Mouse (Mus musculus) fat pad, adult 2 months (tissue): ENCODE measurements around the gene Ubiad1.

Source experiments
- DNase-seq: peaks from one replicate; pipeline ENCODE4 v3.0.0-alpha.2; 2011; ENCODE audit warnings: low read depth, low spot score; ENCODE audit errors: extremely low read depth

The Ubiad1 gene

GRCm38 (mm10) chr4:148444250-148444967, at the start of gene Ubiad1:
Gene Ubiad1, minus strand, starts transcription at chr4:148444771.
- no peak for DNase-seq

GRCm38 (mm10) chr4:148491448-148491847, 46.9 kb upstream of the Ubiad1 start:
- no peak for DNase-seq

- no peak for DNase-seq
Measured at GRCm38 (mm10) chr4:148490502-148490901, 45.9 kb upstream of the Ubiad1 start.

DNA sequence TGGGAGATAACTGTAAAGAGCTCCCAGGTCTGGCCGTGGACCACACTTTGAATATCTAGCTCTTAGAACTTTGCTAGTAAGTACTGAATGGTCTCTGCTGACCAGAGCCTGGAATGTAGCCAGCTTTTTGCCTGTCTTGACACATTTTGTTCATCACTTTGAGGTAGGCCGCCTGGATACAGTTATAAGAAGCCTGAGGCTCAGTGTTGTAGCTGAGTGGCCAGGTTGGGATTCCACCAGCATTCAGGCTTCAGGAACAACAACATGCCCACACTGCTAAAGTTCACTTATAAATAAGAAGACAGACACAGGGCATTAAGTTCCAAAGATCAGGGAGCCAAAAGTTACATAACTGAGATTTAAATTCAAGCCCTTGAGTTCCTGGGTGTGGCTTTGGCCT, 43.3 kb upstream of the Ubiad1 start:
- DNase-seq: no peak

- no peak for DNase-seq
Measured at GRCm38 (mm10) chr4:148484511-148484910, 39.9 kb upstream of the Ubiad1 start.

GRCm38 (mm10) chr4:148481557-148482168, 37.1 kb upstream of the Ubiad1 start:
- no peak for DNase-seq

DNA sequence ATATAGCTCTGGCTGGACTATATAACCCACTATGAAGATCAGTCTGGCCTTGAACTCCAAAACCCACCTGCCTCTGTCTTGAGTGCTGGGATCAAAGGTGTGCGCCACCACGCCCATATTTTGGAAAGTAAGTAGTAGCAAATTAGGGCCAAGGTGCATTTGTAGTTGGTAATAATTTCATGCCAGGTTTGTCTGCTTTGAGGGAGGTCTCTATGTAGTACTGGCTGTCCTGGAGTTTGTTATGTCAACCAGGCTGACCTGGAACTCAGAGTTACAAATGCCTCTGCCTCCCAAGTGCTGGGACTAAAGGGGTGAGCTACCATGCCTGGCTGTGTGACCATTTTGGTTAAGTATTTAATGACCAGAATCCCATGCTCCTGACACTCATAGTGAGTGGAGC, 35.7 kb upstream of the Ubiad1 start:
- DNase-seq: no peak

DNA sequence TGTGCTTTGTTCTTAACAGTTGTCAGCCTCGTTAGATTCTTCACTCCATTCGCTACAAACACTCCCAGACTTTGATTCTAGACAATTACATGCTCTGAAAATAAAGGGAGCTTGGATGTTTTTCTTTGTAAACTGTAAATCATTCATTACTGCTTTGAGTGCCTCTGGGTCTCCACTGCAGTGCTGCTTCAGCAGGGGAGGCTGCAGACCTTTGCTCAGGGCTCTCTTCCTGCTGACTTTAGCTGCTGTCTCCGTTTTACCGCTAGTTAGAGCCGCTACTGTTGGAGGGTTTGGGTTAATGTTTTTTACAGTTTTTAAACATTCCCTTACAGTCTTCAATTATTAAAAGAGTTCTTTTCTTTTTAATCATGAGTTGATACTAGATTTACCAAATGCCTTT, 28.9 kb upstream of the Ubiad1 start:
- no peak for DNase-seq

- no peak for DNase-seq
Measured at GRCm38 (mm10) chr4:148472436-148473174, 28.0 kb upstream of the Ubiad1 start.

DNA sequence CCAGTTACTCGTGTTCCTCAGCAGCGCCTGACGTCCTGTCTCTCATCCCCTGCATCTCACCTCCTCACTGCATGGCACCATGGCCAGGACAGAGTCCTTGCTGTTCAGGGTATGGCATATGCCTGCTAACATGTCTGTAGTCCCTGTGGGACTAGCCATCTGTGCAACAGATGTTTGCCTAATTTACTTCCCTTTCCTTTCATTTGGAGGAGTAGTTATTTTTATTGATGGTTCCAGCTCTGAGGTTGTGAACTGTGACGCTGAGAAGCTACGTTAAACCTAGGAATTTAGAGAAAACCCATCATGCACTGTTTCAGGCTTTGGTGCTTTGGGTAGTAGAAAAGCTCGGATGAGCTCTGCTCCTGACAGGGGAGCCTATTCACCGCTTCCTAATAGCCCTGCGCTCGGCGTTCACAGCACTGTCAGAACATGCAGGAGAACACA, 26.8 kb upstream of the Ubiad1 start:
- DNase-seq: no peak

DNA sequence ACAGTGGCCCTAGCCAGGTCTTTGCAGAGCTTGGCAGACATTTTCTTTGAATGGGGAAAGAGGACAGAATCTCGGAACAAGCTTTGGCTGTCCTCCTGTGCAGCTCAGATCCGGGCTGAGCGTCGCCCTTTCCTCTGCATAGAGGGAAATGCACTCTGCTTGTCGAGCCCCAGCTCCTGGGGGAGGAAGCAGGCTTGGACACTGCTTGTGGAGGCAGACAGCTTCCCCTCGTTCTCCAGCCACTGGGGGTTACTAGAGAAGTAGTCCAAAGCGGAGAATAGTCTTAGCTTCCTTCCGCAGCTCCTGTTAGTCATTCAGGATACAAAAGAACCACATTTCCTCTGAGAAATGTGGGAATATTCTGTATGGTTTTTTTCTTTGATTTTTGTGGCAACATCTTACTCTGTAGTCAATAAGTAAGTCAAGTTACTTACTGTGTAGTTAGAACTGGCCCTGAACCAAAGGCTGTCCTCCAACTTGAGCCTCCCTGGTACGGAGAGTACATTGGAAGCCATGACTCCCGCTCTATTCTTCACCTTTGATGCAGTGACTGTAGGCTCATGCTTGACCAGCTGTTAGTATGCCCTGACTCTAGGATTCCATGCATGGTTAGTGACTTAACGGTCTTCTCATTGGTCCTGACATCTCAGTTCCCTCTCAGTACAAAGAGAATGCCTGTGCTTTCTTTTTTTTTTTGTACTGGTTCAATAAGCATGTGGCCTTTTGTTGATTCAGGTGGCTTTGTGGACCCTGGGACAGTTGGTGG, 25.1 kb upstream of the Ubiad1 start:
- DNase-seq: no peak

DNA sequence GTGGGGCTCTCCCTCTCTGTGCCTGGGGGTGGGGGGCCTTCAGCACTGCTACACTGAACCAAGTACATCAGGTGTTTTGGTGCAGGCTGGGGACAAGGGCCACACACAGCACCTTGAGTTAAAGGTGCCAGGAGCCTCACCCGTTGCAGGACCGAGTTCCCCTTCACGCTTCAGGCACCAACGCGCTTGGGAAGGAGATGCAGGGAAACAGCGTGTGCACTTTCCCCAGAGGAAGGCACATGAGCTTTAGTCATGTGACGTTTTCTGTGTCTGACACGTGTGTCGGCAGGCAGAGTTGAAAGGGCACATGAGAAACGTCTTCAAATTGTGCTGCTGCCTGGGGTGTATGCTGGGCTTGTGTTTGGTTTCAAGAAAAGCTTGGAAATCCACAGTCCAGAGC, 23.8 kb upstream of the Ubiad1 start:
- no peak for DNase-seq

- DNase-seq: no peak
Measured at GRCm38 (mm10) chr4:148466511-148467079, 22.0 kb upstream of the Ubiad1 start.

GRCm38 (mm10) chr4:148464869-148465268, 20.3 kb upstream of the Ubiad1 start:
- DNase-seq: no peak

- no peak for DNase-seq
Measured at GRCm38 (mm10) chr4:148464301-148464700, 19.7 kb upstream of the Ubiad1 start.

DNA sequence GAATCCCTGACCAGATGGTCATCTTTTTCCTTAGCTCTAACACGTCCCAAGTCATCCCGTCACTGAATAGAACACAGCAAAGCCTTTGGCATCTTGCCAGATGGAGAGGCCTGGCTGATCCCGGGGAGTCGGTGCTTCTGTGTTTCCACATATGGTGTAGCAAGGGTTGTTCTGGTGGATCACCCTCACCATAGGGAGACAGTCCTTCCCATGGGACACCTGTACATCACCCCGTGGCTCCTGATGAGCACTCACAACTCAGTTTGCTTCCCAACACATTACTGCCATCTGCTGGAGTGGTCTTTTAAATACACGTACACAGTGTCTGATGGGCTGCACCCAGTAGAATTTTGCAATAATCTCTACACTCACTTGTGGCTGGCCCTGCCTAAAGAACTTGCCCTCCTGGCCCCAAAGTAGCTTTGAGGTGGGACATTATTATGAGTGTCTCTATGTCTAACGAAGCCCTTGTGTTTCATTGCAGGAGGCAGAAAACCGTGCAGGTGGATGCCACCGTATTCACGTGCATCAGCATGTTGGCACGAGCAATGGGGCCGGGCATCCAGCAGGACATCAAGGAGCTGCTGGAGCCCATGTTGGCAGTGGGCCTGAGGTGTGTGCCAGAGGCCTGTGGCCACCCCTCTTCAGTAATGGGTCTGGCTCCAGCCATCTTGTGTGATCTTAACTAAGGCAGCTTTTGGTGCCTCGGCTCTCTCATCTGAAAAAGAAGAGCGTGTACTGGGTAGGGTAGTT, 18.8 kb upstream of the Ubiad1 start:
- DNase-seq: no peak

- no peak for DNase-seq
Measured at GRCm38 (mm10) chr4:148462717-148463116, 18.1 kb upstream of the Ubiad1 start.

- no peak for DNase-seq
Measured at GRCm38 (mm10) chr4:148461772-148462171, 17.2 kb upstream of the Ubiad1 start.

- no peak for DNase-seq
Measured at GRCm38 (mm10) chr4:148460656-148461284, 16.2 kb upstream of the Ubiad1 start.
